Mouse (Mus musculus) CH12.LX (cell line): ENCODE data around the gene Kri1. TPM values are rescaled to one million over a fixed set of nuclear protein-coding genes. Genes with fewer than 3 reads are reported as not detected.
A peak's percentile ranks its signal among the peaks of the same experiment; 100 is the strongest.

ENCODE experiments used
- DNase-seq: peaks from one replicate; pipeline ENCODE4 v3.0.0-alpha.2; 2013; ENCODE audit errors: extremely low read depth
- H3K27ac ChIP-seq: 2 replicates; pipeline ENCODE4 v1.5.1; 2012; ENCODE audit warnings: low read depth, mild to moderate bottlenecking, control low read depth, moderate library complexity; ENCODE audit not compliant: insufficient read depth
- H3K27me3 ChIP-seq: replicated peaks from 2 replicates; pipeline ENCODE3; 2012; ENCODE audit warnings: inconsistent platforms
- H3K36me3 ChIP-seq, 2 experiments: replicated peaks in 1 of 2; 2 replicates each; pipeline versions ENCODE3 to v1.6.1; 2012; ENCODE audit warnings: inconsistent platforms in 1 of 2, low read length in 1 of 2, mild to moderate bottlenecking in 1 of 2, mixed read lengths in 1 of 2, moderate library complexity in 1 of 2; ENCODE audit not compliant: control insufficient read depth in 1 of 2, insufficient read depth in 1 of 2
- H3K4me1 ChIP-seq, 2 experiments: 2 replicates each; pipeline ENCODE4 v1.6.1; 2012; ENCODE audit warnings: inconsistent platforms in 1 of 2, moderate library complexity in 1 of 2; ENCODE audit not compliant: insufficient read depth in 2 of 2, control insufficient read depth in 1 of 2
- H3K4me2 ChIP-seq: 2 replicates; pipeline ENCODE4 v1.6.1; 2012; ENCODE audit warnings: low read depth, mild to moderate bottlenecking, control low read depth; ENCODE audit not compliant: poor library complexity, insufficient read depth, severe bottlenecking
- H3K4me3 ChIP-seq, 3 experiments: fragments of 150-350 bp in 1 of 3; sonication (generic) in 1 of 3; replicated peaks in 1 of 3; 2 replicates each; pipeline versions ENCODE3 to v1.5.1; 2011 to 2012; ENCODE audit warnings: low read depth in 2 of 3, low read length in 2 of 3, mild to moderate bottlenecking in 2 of 3, moderate library complexity in 2 of 3, control low read depth in 1 of 3, improper control_type of control experiment in 1 of 3, inconsistent platforms in 1 of 3, mixed read lengths in 1 of 3; ENCODE audit not compliant: poor library complexity in 1 of 3
- H3K79me2 ChIP-seq: replicated peaks from 2 replicates; pipeline ENCODE4 v1.6.1; 2012; ENCODE audit warnings: mild to moderate bottlenecking, moderate library complexity; ENCODE audit not compliant: control insufficient read depth, poor library complexity, insufficient read depth, severe bottlenecking; ENCODE audit errors: extremely low read depth
- H3K9ac ChIP-seq: 2 replicates; pipeline ENCODE4 v1.6.1; 2012; ENCODE audit warnings: low read depth, mild to moderate bottlenecking, control low read depth, moderate library complexity; ENCODE audit not compliant: insufficient read depth
- H3K9me3 ChIP-seq: replicated peaks from 2 replicates; pipeline ENCODE3; 2012; ENCODE audit warnings: low read length, inconsistent platforms, mixed read lengths
- BHLHE40 ChIP-seq: IDR thresholded peaks from 2 replicates; pipeline ENCODE4 v1.6.1; 2011; ENCODE audit warnings: mild to moderate bottlenecking, low read depth, low read length, improper control_type of control experiment
- ETS1 ChIP-seq: conservative IDR thresholded peaks from 2 replicates; pipeline ENCODE4 v1.6.1; 2012; ENCODE audit warnings: low read depth, mild to moderate bottlenecking, inconsistent platforms, low read length, improper control_type of control experiment, moderate library complexity
- GABPA ChIP-seq: IDR thresholded peaks from 2 replicates; pipeline ENCODE4 v1.6.1; 2012; ENCODE audit warnings: low read depth, low read length, improper control_type of control experiment, inconsistent platforms; ENCODE audit not compliant: insufficient replicate concordance
- IRF4 ChIP-seq: IDR thresholded peaks from 2 replicates; pipeline ENCODE4 v1.6.1; 2014; ENCODE audit warnings: low read depth, mild to moderate bottlenecking, inconsistent platforms, low read length, improper control_type of control experiment
- MAZ ChIP-seq: IDR thresholded peaks from 2 replicates; pipeline ENCODE4 v1.6.1; 2012; ENCODE audit warnings: low read depth, mild to moderate bottlenecking, inconsistent platforms, low read length, improper control_type of control experiment, moderate library complexity
- MEF2A ChIP-seq: IDR thresholded peaks from 2 replicates; pipeline ENCODE4 v1.6.1; 2014; ENCODE audit warnings: low read depth, mild to moderate bottlenecking, inconsistent platforms, low read length, improper control_type of control experiment, borderline replicate concordance
- MYC ChIP-seq: IDR thresholded peaks from 2 replicates; pipeline ENCODE4 v1.6.1; 2011; ENCODE audit warnings: low read depth, mild to moderate bottlenecking, improper control_type of control experiment, low read length
- NELFE ChIP-seq: IDR thresholded peaks from 2 replicates; pipeline ENCODE4 v1.6.1; 2011; ENCODE audit warnings: low read depth, low read length, improper control_type of control experiment
- PAX5 ChIP-seq: IDR thresholded peaks from 2 replicates; pipeline ENCODE4 v1.6.1; 2012; ENCODE audit warnings: low read length, inconsistent platforms, mixed read lengths
- POLR2A ChIP-seq: IDR thresholded peaks from 2 replicates; pipeline ENCODE4 v1.6.1; 2011; ENCODE audit warnings: low read depth, mild to moderate bottlenecking, improper control_type of control experiment, low read length
- POLR2AphosphoS2 ChIP-seq: IDR thresholded peaks from 2 replicates; pipeline ENCODE4 v1.6.1; 2011; ENCODE audit warnings: low read depth, low read length, improper control_type of control experiment
- RCOR1 ChIP-seq: conservative IDR thresholded peaks from 2 replicates; pipeline ENCODE4 v1.6.1; 2012; ENCODE audit warnings: low read depth, mild to moderate bottlenecking, inconsistent platforms, low read length, improper control_type of control experiment
- SMC3 ChIP-seq: IDR thresholded peaks from 2 replicates; pipeline ENCODE4 v1.6.1; 2011; ENCODE audit warnings: low read depth, low read length, improper control_type of control experiment
- TBP ChIP-seq: conservative IDR thresholded peaks from 2 replicates; pipeline ENCODE4 v1.6.1; 2011; ENCODE audit warnings: low read depth, low read length, improper control_type of control experiment
- UBTF ChIP-seq: IDR thresholded peaks from 2 replicates; pipeline ENCODE4 v1.6.1; 2012; ENCODE audit warnings: low read depth, mild to moderate bottlenecking, inconsistent platforms, low read length, improper control_type of control experiment, moderate library complexity
- USF1 ChIP-seq: IDR thresholded peaks from 2 replicates; pipeline ENCODE4 v1.6.1; 2014; ENCODE audit warnings: low read depth, mild to moderate bottlenecking, inconsistent platforms, low read length, improper control_type of control experiment
- ZNF384 ChIP-seq: IDR thresholded peaks from 2 replicates; pipeline ENCODE4 v1.6.1; 2012; ENCODE audit warnings: low read depth, low read length, improper control_type of control experiment, inconsistent platforms
- dilution Hi-C: fragments of 300-500 bp; cut with MboI; formaldehyde crosslinking; loops from 2 replicates; pipeline ENCODE4 v1.14.3; 2020; ENCODE audit warnings: low sequenced_read_pairs; ENCODE audit not compliant: extremely low pct_unique_long_range_greater_than_20kb, extremely low pct_ligation_motif_present
- in situ Hi-C: fragments of 300-500 bp; cut with MboI; formaldehyde crosslinking; loops from 3 replicates; pipeline ENCODE4 v1.14.3; 2019; ENCODE audit warnings: low sequenced_read_pairs, low pct_ligation_motif_present, low pct_unique_long_range_greater_than_20kb, mixed read lengths
- polyA plus RNA-seq: library from polyadenylated mRNA; unstranded; fragments of >175 nt; gene quantifications from 2 replicates; pipeline ENCODE4 v1.2.1, GENCODE M21; 2012; ENCODE audit warnings: low read depth; ENCODE audit not compliant: insufficient read length
- total RNA-seq, 2 experiments: library from RNA; depleted of rRNA; stranded (reverse); fragments of 300-350 nt in 1 of 2; fragments of >200 nt in 1 of 2; gene quantifications; 2 replicates each; pipeline ENCODE4 v1.2.3; 2012 to 2014

Kri1 gene
- total and polyA plus RNA-seq, 3 experiments: 28.8 to 57.1 (median 55.5) TPM

GRCm38 (mm10) chr9:21265000-21265561 lies 22.7 kb downstream of the Kri1 start, which contains the start of gene Atg4d (continued):
- TF ChIP-seq RCOR1: no peak
- TF ChIP-seq USF1: no peak
- peak; percentile 97 for TF ChIP-seq NELFE
- peak; percentile 88 for TF ChIP-seq TBP
- no peak for TF ChIP-seq PAX5
- TF ChIP-seq GABPA: no peak
- no peak for TF ChIP-seq ZNF384
- no peak for TF ChIP-seq SMC3
- peak; percentile 17; the same call in 1 of the 2 replicates for TF ChIP-seq IRF4
- peak; percentile 76; the same call in 1 of the 2 replicates for TF ChIP-seq UBTF
- peak; percentile 58; the same call in 1 of the 2 replicates for TF ChIP-seq POLR2AphosphoS2

GRCm38 (mm10) chr9:21264272-21264999 lies 23.3 kb downstream of the Kri1 start:
- no peaks in the 10 kb centered on the region for H3K27me3 ChIP-seq
- peaks cover 6% of the 10 kb centered on the region for H3K79me2 ChIP-seq
- H3K4me1 ChIP-seq: peaks cover 0 to 27% of the 10 kb centered on the region in 2 experiments; a peak in 3 of 4 replicates
- H3K9ac ChIP-seq: peak overlapping the region; percentile 32
- TF ChIP-seq MYC: 0 out of 2 replicates have a peak, but pooled peaks have one; percentile 9
- TF ChIP-seq BHLHE40: peak; percentile 81
- TF ChIP-seq ETS1: no peak
- peak; percentile 67; the same call in 1 of the 2 replicates for TF ChIP-seq TBP
- no peak for TF ChIP-seq MEF2A
- TF ChIP-seq, all 38 proteins: peak for 3
- Histone ChIP-seq H3K4me3 (peak overlapping the region; percentile 30 to 86 (median 36)), H3K27ac (peak overlapping the region; percentile 83), H3K9me3 (no peaks in the 10 kb centered on the region), H3K4me2 (peak overlapping the region; percentile 44), H3K36me3 (peaks cover 10 to 27% of the 10 kb centered on the region in 2 experiments)
- dilution Hi-C loops: no loop called here
- DNase-seq: peak; percentile 51
- in situ Hi-C loops: no loop called here

GRCm38 (mm10) chr9:21261831-21262230 lies 25.9 kb downstream of the Kri1 start:
- DNase-seq: no peak
- H3K79me2 ChIP-seq: peaks cover 6% of the 10 kb centered on the region
- H3K27ac ChIP-seq: no peak overlapping the region
- peaks cover 0 to 5% of the 10 kb centered on the region in 2 experiments for H3K36me3 ChIP-seq
- TF ChIP-seq TBP: no peak
- no peak for TF ChIP-seq POLR2A
- no peak for TF ChIP-seq BHLHE40
- TF ChIP-seq MAZ: no peak
- H3K9ac ChIP-seq: no peak overlapping the region
- no peak overlapping the region for H3K4me3 ChIP-seq
- H3K27me3 ChIP-seq: no peaks in the 10 kb centered on the region
- dilution Hi-C loops: no loop called here
- no peak overlapping the region for H3K4me2 ChIP-seq
- no peaks in the 10 kb centered on the region for H3K9me3 ChIP-seq
- H3K4me1 ChIP-seq: peaks cover 0 to 26% of the 10 kb centered on the region in 2 experiments; a peak in 3 of 4 replicates
- in situ Hi-C loops: no loop called here
